Mouse (Mus musculus) megakaryocyte-erythroid progenitor cell, adult 5-6 weeks (primary cell): ENCODE data around the gene Camk2g. TPM values are rescaled to one million over a fixed set of nuclear protein-coding genes. Genes with fewer than 3 reads are reported as not detected.
"Not testable (repeated sequence)": the region's sequence is repeated elsewhere in the genome, so short reads cannot be mapped to it uniquely, and the experiment has no call there.

Experiments
- ATAC-seq: replicated peaks from 2 replicates; pipeline ENCODE4 v1.8.0; 2016; ENCODE audit warnings: mild to moderate bottlenecking, inconsistent platforms; ENCODE audit not compliant: severe bottlenecking, poor library complexity, low FRiP score, low TSS enrichment
- total RNA-seq, 2 experiments: library from RNA; stranded (forward) in 1 of 2; stranded (reverse) in 1 of 2; fragments of 200-1000, 215-1000 nt in 1 of 2; fragments of >200 nt in 1 of 2; fragmentation: Nextera tagmentation in 1 of 2; gene quantifications; 2 replicates each; pipeline ENCODE4 v1.2.3; 2014 to 2017

Gene Camk2g
- total RNA-seq, 2 experiments from 2014 or later: 30.8 to 34.8 TPM

GRCm38 (mm10) chr14:20718443-20718842, 75.4 kb downstream of the Camk2g start:
- ATAC-seq: no peak

- ATAC-seq: no peak
These were observed 80.1 kb downstream of the Camk2g start for GRCm38 (mm10) chr14:20713832-20714231.

GRCm38 (mm10) chr14:20708239-20708638, 85.6 kb downstream of the Camk2g start:
- peak; percentile 25; the same call in 1 of the 2 replicates for ATAC-seq

GRCm38 (mm10) chr14:20707201-20708190, 86.4 kb downstream of the Camk2g start, which contains the start of gene Zswim8:
TSS of gene Zswim8 (plus strand) at chr14:20707552.
- peak; percentile 72 for ATAC-seq

- not testable (repeated sequence) for ATAC-seq
These were observed 90.4 kb downstream of the Camk2g start for GRCm38 (mm10) chr14:20703461-20703860.

GRCm38 (mm10) chr14:20702741-20703381, 91.0 kb downstream of the Camk2g start, which contains the start of gene Chchd1:
TSS of gene Chchd1 (plus strand) at chr14:20703006.
- peak; percentile 77 for ATAC-seq

GRCm38 (mm10) chr14:20702096-20702740, 91.7 kb downstream of the Camk2g start:
- ATAC-seq: no peak

GRCm38 (mm10) chr14:20701554-20701953, 92.3 kb downstream of the Camk2g start:
- no peak for ATAC-seq

- ATAC-seq: no peak
These were observed 93.5 kb downstream of the Camk2g start for GRCm38 (mm10) chr14:20700362-20700761.

GRCm38 (mm10) chr14:20698515-20698914, 95.4 kb downstream of the Camk2g start:
- no peak for ATAC-seq

GRCm38 (mm10) chr14:20696986-20697385, 96.9 kb downstream of the Camk2g start:
- 0 out of 2 replicates have a peak, but pooled peaks have one; percentile 37 for ATAC-seq

GRCm38 (mm10) chr14:20695761-20696520, 97.9 kb downstream of the Camk2g start:
- no peak for ATAC-seq

GRCm38 (mm10) chr14:20694884-20695760, 98.8 kb downstream of the Camk2g start, which contains the start of gene Fut11:
TSS of gene Fut11 (plus strand) at chr14:20694968.
- peak; percentile 70 for ATAC-seq

GRCm38 (mm10) chr14:20694185-20694883, 99.6 kb downstream of the Camk2g start:
- peak; percentile 35 for ATAC-seq

- ATAC-seq: no peak
These were observed 100.2 kb downstream of the Camk2g start for GRCm38 (mm10) chr14:20693589-20694101.

GRCm38 (mm10) chr14:20691772-20692171, 102.1 kb downstream of the Camk2g start:
- no peak for ATAC-seq

- no peak for ATAC-seq
These were observed 104.9 kb downstream of the Camk2g start for GRCm38 (mm10) chr14:20689009-20689408.
